Mouse (Mus musculus) stomach, embryonic 16.5 days (tissue): ENCODE measurements at regions not wholly inside any gene's neighbourhood (a gene's known extent, or its start where the extent isn't known, plus 50 kb on each side); places are given as distances from the start of the nearest gene placed in this dataset.

ENCODE experiments used
- ATAC-seq: fragments of 200-750 bp; cut with Nextera tagmentation; 2 replicates; pipeline ENCODE4 v1.8.0; 2017; ENCODE audit warnings: moderate number of reproducible peaks, moderate TSS enrichment; ENCODE audit not compliant: insufficient read depth, low FRiP score
- H3K27ac ChIP-seq: fragments of 300-500 bp; sonication (generic); 2 replicates; pipeline ENCODE4 v1.5.1; 2014; ENCODE audit warnings: low read length
- H3K27me3 ChIP-seq: fragments of 300-500 bp; sonication (generic); 2 replicates; pipeline ENCODE4 v1.6.1; 2014; ENCODE audit warnings: low read length, control low read depth, mixed read lengths; ENCODE audit not compliant: control insufficient read depth, insufficient read depth
- H3K36me3 ChIP-seq: fragments of 300-500 bp; sonication (generic); 2 replicates; pipeline ENCODE4 v1.6.1; 2014; ENCODE audit warnings: low read length; ENCODE audit not compliant: control insufficient read depth, insufficient read depth
- H3K4me1 ChIP-seq: fragments of 300-500 bp; sonication (generic); 2 replicates; pipeline ENCODE4 v1.6.1; 2014; ENCODE audit warnings: low read length, control low read depth, mixed read lengths; ENCODE audit not compliant: control insufficient read depth, insufficient read depth
- H3K4me2 ChIP-seq: fragments of 300-500 bp; sonication (generic); 2 replicates; pipeline ENCODE4 v1.6.1; 2014; ENCODE audit warnings: low read depth, low read length, mixed read lengths
- H3K4me3 ChIP-seq: fragments of 300-500 bp; sonication (generic); replicated peaks from 2 replicates; pipeline ENCODE4 v1.5.1; 2014; ENCODE audit warnings: mild to moderate bottlenecking, low read length
- H3K9ac ChIP-seq: fragments of 300-500 bp; sonication (generic); 2 replicates; pipeline ENCODE4 v1.6.1; 2014; ENCODE audit warnings: low read length
- H3K9me3 ChIP-seq: fragments of 300-500 bp; sonication (generic); replicated peaks from 2 replicates; pipeline ENCODE4 v1.6.1; 2016; ENCODE audit warnings: low read length, control low read depth; ENCODE audit not compliant: control insufficient read depth
- WGBS: fragments of 180-500 bp; shearing (Covaris S2); extraction: QIAGEN DNeasy Blood & Tissue Kit; methylation state at CpG from one replicate; pipeline ENCODE4 v1.1.7; 2014; 5-methylcytosine and 5-hydroxymethylcytosine counted together

DNA sequence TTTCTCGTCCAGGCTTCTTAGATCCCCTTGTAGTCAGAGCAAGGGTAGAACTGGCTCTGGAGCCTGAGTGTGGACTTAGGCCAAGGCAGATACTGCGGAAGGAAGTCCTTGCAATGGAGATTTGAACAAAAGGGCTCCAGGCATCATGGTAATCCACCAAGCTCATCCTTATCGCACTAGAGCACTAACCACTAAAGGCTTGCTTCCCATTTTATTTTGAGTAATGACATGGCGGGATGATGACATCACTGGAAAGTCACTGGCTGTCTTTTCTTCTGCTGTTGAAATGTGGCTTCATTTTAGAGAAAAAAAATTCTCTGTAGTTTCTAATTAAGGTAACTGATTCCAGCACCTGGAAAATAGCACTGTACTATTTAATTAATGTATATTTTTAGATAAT lies 137.4 kb upstream of the Cnr1 start:
- Histone ChIP-seq H3K4me3 (no peak overlapping the region), H3K27me3 (no peaks in the 10 kb centered on the region), H3K4me1 (no peaks in the 10 kb centered on the region), H3K27ac (no peak overlapping the region), H3K4me2 (no peak overlapping the region), H3K9me3 (no peaks in the 10 kb centered on the region), H3K36me3 (no peaks in the 10 kb centered on the region), H3K9ac (no peak overlapping the region)
- WGBS: 90% methylated on average over 4 of the region's 4 CpGs
- no peak for ATAC-seq

DNA sequence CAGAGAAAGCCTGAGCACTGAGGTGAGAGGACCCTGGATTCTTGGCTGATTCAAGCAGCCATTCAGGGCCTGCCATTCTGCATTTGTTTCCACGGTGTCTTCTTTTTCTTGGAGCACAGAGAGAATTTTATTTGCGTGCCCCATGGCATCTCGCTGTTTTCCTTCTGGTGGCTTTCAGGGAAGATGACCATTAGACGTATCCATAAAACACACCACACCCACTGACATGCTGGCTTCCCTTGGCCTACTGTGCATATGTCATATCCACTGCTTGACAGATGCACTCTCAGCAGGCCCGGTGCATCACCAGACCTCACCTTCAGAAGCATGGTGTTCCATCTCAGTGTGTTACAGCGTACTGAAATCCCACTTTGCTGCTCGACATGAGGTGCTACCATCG lies 131.0 kb upstream of the Cnr1 start:
- Histone ChIP-seq H3K9me3 (no peaks in the 10 kb centered on the region), H3K4me3 (no peak overlapping the region), H3K4me1 (no peaks in the 10 kb centered on the region), H3K4me2 (no peak overlapping the region), H3K9ac (no peak overlapping the region), H3K36me3 (no peaks in the 10 kb centered on the region), H3K27me3 (no peaks in the 10 kb centered on the region), H3K27ac (no peak overlapping the region)
- 89% methylated on average over 8 of the region's 8 CpGs for WGBS
- ATAC-seq: no peak

DNA sequence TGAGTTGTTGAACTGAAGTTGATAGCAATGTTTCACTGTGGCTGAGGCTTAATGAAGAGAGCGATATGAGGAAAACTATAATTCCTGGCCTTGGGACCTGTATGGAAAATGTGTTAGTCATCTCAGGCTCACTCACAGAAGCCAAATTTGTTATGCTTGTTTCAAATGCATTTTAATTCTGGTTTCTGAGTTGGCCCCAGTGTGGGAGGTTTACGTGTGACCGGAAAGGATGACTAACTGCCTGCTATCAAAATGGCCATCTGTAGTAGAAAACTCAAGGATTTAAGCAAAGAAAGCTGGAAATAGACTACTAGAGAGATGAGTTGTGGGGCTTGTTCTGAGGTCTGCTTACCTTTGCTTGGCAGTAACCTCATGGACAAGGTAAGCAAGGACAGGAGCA lies 128.9 kb upstream of the Cnr1 start:
- no peak for ATAC-seq
- Histone ChIP-seq H3K27ac (no peak overlapping the region), H3K36me3 (no peaks in the 10 kb centered on the region), H3K4me1 (no peaks in the 10 kb centered on the region), H3K4me2 (no peak overlapping the region), H3K4me3 (no peak overlapping the region), H3K27me3 (no peaks in the 10 kb centered on the region), H3K9me3 (no peaks in the 10 kb centered on the region), H3K9ac (no peak overlapping the region)
- 92% methylated on average over 3 of the region's 3 CpGs for WGBS

GRCm38 (mm10) chr4:33797964-33798363 lies 126.4 kb upstream of the Cnr1 start:
- Histone ChIP-seq H3K4me1 (no peaks in the 10 kb centered on the region), H3K36me3 (no peaks in the 10 kb centered on the region), H3K27me3 (no peaks in the 10 kb centered on the region), H3K9me3 (0 out of 2 replicates have a peak, but pooled peaks cover 4% of the 10 kb centered on the region), H3K9ac (no peak overlapping the region), H3K4me3 (no peak overlapping the region), H3K4me2 (no peak overlapping the region), H3K27ac (no peak overlapping the region)
- WGBS: 88% methylated on average over 4 of the region's 4 CpGs
- ATAC-seq: no peak

GRCm38 (mm10) chr4:33798654-33799053 lies 125.7 kb upstream of the Cnr1 start:
- H3K4me1 ChIP-seq: no peaks in the 10 kb centered on the region
- H3K4me3 ChIP-seq: no peak overlapping the region
- 0 out of 2 replicates have a peak, but pooled peaks cover 4% of the 10 kb centered on the region for H3K9me3 ChIP-seq
- H3K4me2 ChIP-seq: no peak overlapping the region
- ATAC-seq: no peak
- WGBS: 88% methylated on average over 6 of the region's 6 CpGs
- no peak overlapping the region for H3K27ac ChIP-seq
- H3K36me3 ChIP-seq: no peaks in the 10 kb centered on the region
- H3K27me3 ChIP-seq: no peaks in the 10 kb centered on the region
- H3K9ac ChIP-seq: no peak overlapping the region

DNA sequence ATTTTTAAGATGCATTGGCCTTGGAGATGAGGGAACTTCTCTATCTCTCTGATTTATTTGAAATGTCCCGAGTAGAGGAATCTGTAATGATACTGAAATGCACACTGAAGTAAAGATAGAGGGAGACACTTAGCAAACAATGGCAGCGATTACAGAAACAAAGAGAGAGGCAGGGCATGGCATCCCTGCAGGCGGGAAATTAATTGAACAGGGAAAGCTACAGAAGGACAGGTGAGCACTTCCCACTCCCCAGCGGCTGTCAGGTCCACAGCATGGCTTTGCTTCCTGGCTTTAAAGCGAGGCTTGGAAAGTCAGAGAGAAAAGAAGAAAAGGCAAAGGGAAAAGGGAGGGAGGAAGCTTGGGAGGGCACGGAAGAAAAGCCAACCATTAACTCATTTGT lies 125.3 kb upstream of the Cnr1 start:
- no peak for ATAC-seq
- Histone ChIP-seq H3K36me3 (no peaks in the 10 kb centered on the region), H3K4me1 (no peaks in the 10 kb centered on the region), H3K9me3 (0 out of 2 replicates have a peak, but pooled peaks cover 4% of the 10 kb centered on the region), H3K27ac (no peak overlapping the region), H3K27me3 (no peaks in the 10 kb centered on the region), H3K4me2 (no peak overlapping the region), H3K4me3 (no peak overlapping the region), H3K9ac (no peak overlapping the region)
- WGBS: 47% methylated on average over 6 of the region's 6 CpGs

DNA sequence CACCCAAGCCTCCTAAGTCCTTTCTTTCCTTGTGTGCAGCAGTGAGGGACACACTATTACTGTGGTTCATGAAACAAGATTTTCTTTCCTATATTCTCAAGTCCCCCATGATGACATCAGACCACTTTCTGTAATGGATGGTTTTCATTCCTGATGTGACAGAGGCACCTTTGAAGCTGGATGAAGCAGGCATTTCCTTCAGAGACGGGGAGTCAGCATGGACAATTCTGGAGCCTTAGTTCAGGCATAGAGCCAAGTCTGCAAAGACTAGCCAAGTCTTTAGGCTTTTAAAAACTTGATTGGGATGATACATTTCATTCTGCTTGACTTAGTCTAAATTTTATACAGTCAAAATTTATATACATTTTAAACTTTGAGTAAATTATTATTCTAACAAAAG lies 124.6 kb upstream of the Cnr1 start:
- Histone ChIP-seq H3K9ac (no peak overlapping the region), H3K27me3 (no peaks in the 10 kb centered on the region), H3K36me3 (no peaks in the 10 kb centered on the region), H3K4me2 (no peak overlapping the region), H3K27ac (no peak overlapping the region), H3K4me1 (no peaks in the 10 kb centered on the region), H3K9me3 (0 out of 2 replicates have a peak, but pooled peaks cover 4% of the 10 kb centered on the region), H3K4me3 (no peak overlapping the region)
- no peak for ATAC-seq
- WGBS: 27% methylated on average over 1 of the region's 1 CpGs

DNA sequence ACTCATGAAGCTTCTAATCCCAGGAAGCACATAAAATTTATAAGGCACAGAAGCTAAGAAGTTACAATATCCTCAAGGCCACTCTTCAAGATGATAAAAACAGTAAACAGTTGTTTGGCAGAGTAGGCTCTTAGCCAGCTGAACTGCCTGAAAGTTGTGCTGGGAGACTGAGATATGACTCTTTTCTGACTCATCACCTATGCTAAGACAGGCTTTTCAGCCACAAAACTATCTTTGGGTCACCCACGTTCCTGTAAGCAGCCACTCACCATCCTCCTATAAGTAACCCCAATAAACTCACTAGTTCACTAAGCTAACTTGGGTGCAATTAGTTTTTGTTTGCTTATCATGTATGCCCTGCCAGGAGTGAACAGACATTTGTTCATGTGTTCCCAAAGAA lies 112.1 kb upstream of the Cnr1 start:
- no peak for ATAC-seq
- H3K36me3 ChIP-seq: no peaks in the 10 kb centered on the region
- H3K27ac ChIP-seq: no peak overlapping the region
- H3K9me3 ChIP-seq: no peaks in the 10 kb centered on the region
- H3K4me3 ChIP-seq: no peak overlapping the region
- no peaks in the 10 kb centered on the region for H3K4me1 ChIP-seq
- no peaks in the 10 kb centered on the region for H3K27me3 ChIP-seq
- 60% methylated on average over 1 of the region's 1 CpGs for WGBS
- no peak overlapping the region for H3K9ac ChIP-seq
- H3K4me2 ChIP-seq: no peak overlapping the region

DNA sequence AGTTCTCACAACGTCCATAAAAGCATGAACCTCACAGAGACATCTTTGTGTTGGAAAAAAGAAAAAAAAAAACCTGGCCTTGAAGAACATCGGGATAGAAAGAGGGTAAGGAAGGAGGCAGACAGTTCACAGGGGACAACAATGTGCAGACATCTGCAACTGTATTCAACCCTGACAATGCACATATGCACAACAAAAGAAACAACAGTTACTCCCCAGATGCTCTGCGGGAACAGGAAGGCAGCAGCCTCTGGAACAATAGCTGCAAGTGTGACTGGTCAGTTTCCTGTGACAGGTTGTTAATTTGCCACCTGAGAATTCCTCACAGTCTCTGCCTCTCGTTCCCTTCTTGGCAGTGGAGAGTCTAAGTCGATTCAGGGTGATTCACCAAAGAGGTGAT lies 100.5 kb upstream of the Cnr1 start:
- no peaks in the 10 kb centered on the region for H3K4me1 ChIP-seq
- 16% methylated on average over 5 of the region's 5 CpGs for WGBS
- H3K4me2 ChIP-seq: no peak overlapping the region
- no peak overlapping the region for H3K27ac ChIP-seq
- no peaks in the 10 kb centered on the region for H3K36me3 ChIP-seq
- no peak overlapping the region for H3K9ac ChIP-seq
- no peak for ATAC-seq
- H3K4me3 ChIP-seq: no peak overlapping the region
- no peaks in the 10 kb centered on the region for H3K9me3 ChIP-seq
- H3K27me3 ChIP-seq: no peaks in the 10 kb centered on the region

DNA sequence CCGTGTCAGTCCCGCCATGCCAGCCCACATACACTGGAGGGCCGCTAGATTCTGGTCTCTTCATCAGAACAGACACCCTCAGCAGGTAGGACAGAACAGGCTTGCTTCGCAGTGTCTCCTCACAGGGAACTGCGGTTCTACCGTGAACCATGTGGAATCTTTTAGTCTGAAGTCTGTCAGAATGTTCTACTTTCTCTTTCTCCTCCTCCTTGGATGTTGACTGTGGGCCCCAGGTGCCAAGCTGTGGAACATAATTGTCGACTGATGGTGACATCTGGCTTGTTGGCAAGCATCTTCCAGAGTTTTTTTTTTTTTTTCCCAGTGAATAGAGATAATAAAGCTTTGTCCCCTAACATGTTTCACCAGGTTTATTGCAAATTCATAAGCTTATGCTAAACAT lies 91.3 kb upstream of the Cnr1 start:
- no peaks in the 10 kb centered on the region for H3K4me1 ChIP-seq
- WGBS: 90% methylated on average over 7 of the region's 7 CpGs
- H3K36me3 ChIP-seq: no peaks in the 10 kb centered on the region
- H3K9ac ChIP-seq: no peak overlapping the region
- H3K27me3 ChIP-seq: no peaks in the 10 kb centered on the region
- no peak for ATAC-seq
- no peak overlapping the region for H3K4me3 ChIP-seq
- no peak overlapping the region for H3K27ac ChIP-seq
- no peaks in the 10 kb centered on the region for H3K9me3 ChIP-seq
- H3K4me2 ChIP-seq: no peak overlapping the region
